Mouse (Mus musculus) hindbrain, postnatal 0 days (tissue): ENCODE data around the gene Tmem106c. TPM values are rescaled to one million over a fixed set of nuclear protein-coding genes. Genes with fewer than 3 reads are reported as not detected.

Experiments used
- ATAC-seq: fragments of 200-750 bp; cut with Nextera tagmentation; 2 replicates; pipeline ENCODE4 v1.8.0; 2017; ENCODE audit warnings: mild to moderate bottlenecking, moderate TSS enrichment, moderate library complexity
- DNase-seq: peaks from one replicate; pipeline ENCODE4 v3.0.0-alpha.2; 2015; ENCODE audit warnings: low spot score
- H3K27ac ChIP-seq: fragments of 300-500 bp; sonication (generic); 2 replicates; pipeline ENCODE4 v1.5.1; 2014; ENCODE audit warnings: mild to moderate bottlenecking
- H3K27me3 ChIP-seq: fragments of 300-500 bp; sonication (generic); 2 replicates; pipeline ENCODE4 v1.6.1; 2014; ENCODE audit warnings: low read length, mixed read lengths; ENCODE audit not compliant: insufficient read depth
- H3K36me3 ChIP-seq: fragments of 300-500 bp; sonication (generic); 2 replicates; pipeline ENCODE4 v1.6.1; 2014; ENCODE audit warnings: low read length, mixed read lengths; ENCODE audit not compliant: insufficient read depth
- H3K4me1 ChIP-seq: fragments of 300-500 bp; sonication (generic); 2 replicates; pipeline ENCODE4 v1.6.1; 2014; ENCODE audit warnings: antibody characterized with exemption, low read length, mixed read lengths; ENCODE audit not compliant: insufficient read depth
- H3K4me2 ChIP-seq: fragments of 300-500 bp; sonication (generic); 2 replicates; pipeline ENCODE4 v1.6.1; 2014; ENCODE audit warnings: low read depth, mild to moderate bottlenecking, low read length, moderate library complexity, mixed read lengths
- H3K4me3 ChIP-seq: fragments of 300-500 bp; sonication (generic); 2 replicates; pipeline ENCODE4 v1.5.1; 2014; ENCODE audit warnings: low read length
- H3K9ac ChIP-seq: fragments of 300-500 bp; sonication (generic); replicated peaks from 2 replicates; pipeline ENCODE4 v1.6.1; 2014; ENCODE audit warnings: mild to moderate bottlenecking, low read length, moderate library complexity, mixed read lengths
- H3K9me3 ChIP-seq: fragments of 300-500 bp; sonication (generic); 2 replicates; pipeline ENCODE4 v1.6.1; 2016; ENCODE audit warnings: low read length, mixed read lengths
- CTCF ChIP-seq: IDR thresholded peaks from 2 replicates; pipeline ENCODE4 v1.5.1; 2016; ENCODE audit warnings: antibody characterized with exemption, control low read depth, low read depth
- WGBS: fragments of 180-500 bp; shearing (Covaris S2); extraction: QIAGEN DNeasy Blood & Tissue Kit; methylation state at CpG from one replicate; pipeline ENCODE4 v1.1.7; 2014; 5-methylcytosine and 5-hydroxymethylcytosine counted together
- polyA plus RNA-seq: library from polyadenylated mRNA; unstranded; fragments of >200 nt; fragmentation: Nextera tagmentation; extraction: Ambion mirVana; gene quantifications from 2 replicates; pipeline ENCODE4 v1.2.1, GENCODE M21; 2015
- total RNA-seq: library from RNA; depleted of rRNA; stranded (reverse); fragments of >200 nt; gene quantifications from 2 replicates; pipeline ENCODE4 v1.2.3, GENCODE M21; 2014

Tmem106c gene
- total and polyA plus RNA-seq, 2 experiments from 2014 or later = 53.7 to 55.9 TPM

- H3K4me2 ChIP-seq = no peak overlapping the region
These were observed 32.8 kb downstream of the Tmem106c start for GRCm38 (mm10) chr15:97996716-97997256.

DNA sequence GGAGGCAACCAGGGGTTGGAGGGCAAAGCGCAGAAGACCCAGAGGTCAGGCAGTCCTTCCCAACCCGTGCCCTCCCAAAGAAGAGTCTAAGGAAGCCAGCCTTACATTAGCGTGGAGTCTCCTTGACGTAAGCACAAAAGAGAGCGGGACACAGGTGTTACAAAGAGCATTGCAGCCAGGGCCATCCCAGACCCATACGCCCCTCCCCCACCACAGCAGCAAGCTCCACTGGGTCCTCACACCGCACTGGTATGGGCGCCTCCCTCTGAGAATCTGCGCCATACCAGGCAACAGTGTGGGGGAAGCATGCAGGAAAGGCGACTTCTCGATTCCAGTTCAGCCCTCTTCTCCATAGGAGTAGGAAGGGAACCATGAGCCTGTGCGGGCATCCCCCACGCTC lies 35.5 kb downstream of the Tmem106c start:
- Histone ChIP-seq H3K27me3 (peaks cover 40% of the 10 kb centered on the region; the same call in 1 of the 2 replicates), H3K4me3 (no peak overlapping the region), H3K9me3 (no peaks in the 10 kb centered on the region), H3K36me3 (no peaks in the 10 kb centered on the region), H3K9ac (no peak overlapping the region), H3K4me2 (no peak overlapping the region), H3K27ac (no peak overlapping the region), H3K4me1 (peaks cover 41% of the 10 kb centered on the region)
- DNase-seq (no peak), ATAC-seq (no peak)
- 44% methylated on average over 13 of the region's 13 CpGs for WGBS
- no peak for TF ChIP-seq CTCF

More at GRCm38 (mm10) chr15:97996716-97997256, 32.8 kb downstream of the Tmem106c start:
- Histone ChIP-seq H3K36me3 (no peaks in the 10 kb centered on the region), H3K27me3 (0 out of 2 replicates have a peak, but pooled peaks cover 18% of the 10 kb centered on the region), H3K4me3 (no peak overlapping the region), H3K27ac (0 out of 2 replicates have a peak overlapping the region, but pooled peaks have one; percentile 20), H3K9ac (no peak overlapping the region), H3K4me1 (peaks cover 42% of the 10 kb centered on the region), H3K9me3 (no peaks in the 10 kb centered on the region)
- peak; percentile 87 for DNase-seq
- 34% methylated on average over 13 of the region's 13 CpGs for WGBS
- peak; percentile 50 for ATAC-seq
- no peak; the same call in 1 of the 2 replicates for TF ChIP-seq CTCF

- Histone ChIP-seq H3K9me3 (no peaks in the 10 kb centered on the region), H3K4me3 (no peak overlapping the region), H3K27me3 (peaks cover 41% of the 10 kb centered on the region), H3K4me2 (no peak overlapping the region), H3K9ac (no peak overlapping the region), H3K27ac (no peak overlapping the region), H3K36me3 (no peaks in the 10 kb centered on the region), H3K4me1 (peaks cover 46% of the 10 kb centered on the region)
- WGBS = 21% methylated on average over 7 of the region's 7 CpGs
- no peak for DNase-seq
- peak; percentile 17; the same call in 1 of the 2 replicates for TF ChIP-seq CTCF
- ATAC-seq = no peak
These were observed 36.0 kb downstream of the Tmem106c start for GRCm38 (mm10) chr15:97999991-98000390.

GRCm38 (mm10) chr15:98001321-98002112 lies 37.5 kb downstream of the Tmem106c start:
- Histone ChIP-seq H3K4me1 (peaks cover 39% of the 10 kb centered on the region), H3K4me3 (peak overlapping the region; percentile 31), H3K36me3 (no peaks in the 10 kb centered on the region), H3K27ac (peak overlapping the region; percentile 45), H3K27me3 (peaks cover 48% of the 10 kb centered on the region), H3K9me3 (no peaks in the 10 kb centered on the region), H3K9ac (peak overlapping the region; percentile 47), H3K4me2 (peak overlapping the region; percentile 61)
- DNase-seq (peak; percentile 43), ATAC-seq (peak; percentile 19; the same call in 1 of the 2 replicates)
- peak; percentile 20; the same call in 1 of the 2 replicates for TF ChIP-seq CTCF
- 3% methylated on average over 37 of the region's 37 CpGs for WGBS

DNA sequence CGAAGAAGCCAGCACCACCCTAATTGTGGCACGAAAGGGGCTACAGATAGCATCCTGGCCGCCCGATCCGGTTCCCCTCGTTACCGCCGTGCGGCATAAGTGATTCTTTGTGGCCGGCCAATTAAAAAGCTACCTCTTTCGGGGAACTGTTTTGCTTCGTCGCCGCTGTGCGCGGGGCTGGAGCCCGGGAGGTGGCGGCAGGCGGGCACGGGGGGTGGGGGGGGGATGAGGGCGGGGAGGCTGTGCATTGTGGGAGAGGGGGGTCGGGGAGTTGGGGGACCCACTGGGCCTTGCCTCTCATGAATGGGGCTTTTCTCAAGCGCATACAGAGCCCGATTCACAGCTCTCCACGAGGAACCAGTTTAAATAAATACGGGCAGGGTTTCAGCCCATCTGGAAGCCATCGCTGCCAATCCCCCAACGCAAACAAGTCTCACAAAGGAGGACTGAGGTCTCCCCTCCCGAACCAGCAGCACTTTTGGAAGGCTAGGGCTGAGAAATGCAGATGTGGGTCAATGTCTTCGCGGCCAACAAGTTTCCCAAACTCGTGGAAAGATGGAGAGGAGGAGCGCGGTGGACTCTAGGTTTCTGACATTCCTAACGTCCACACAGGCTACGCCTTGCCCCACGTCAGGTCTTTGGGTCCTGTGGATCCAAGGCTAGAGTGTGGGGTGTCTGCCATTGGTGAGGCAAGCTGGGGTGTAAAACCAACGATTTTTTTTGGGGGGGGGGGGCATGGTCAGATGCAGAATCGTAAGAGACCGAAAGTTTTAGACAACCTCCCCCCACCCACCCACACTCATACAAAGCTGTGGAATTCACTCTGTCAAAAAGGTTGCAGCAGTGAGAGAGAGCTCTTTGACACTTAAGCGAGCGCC lies 38.4 kb downstream of the Tmem106c start:
- DNase-seq = peak; percentile 64
- H3K36me3 ChIP-seq = no peaks in the 10 kb centered on the region
- peak overlapping the region; percentile 47 for H3K9ac ChIP-seq
- H3K4me3 ChIP-seq = peak overlapping the region; percentile 31
- ATAC-seq = peak; percentile 61
- no peaks in the 10 kb centered on the region for H3K9me3 ChIP-seq
- peak overlapping the region; percentile 61 for H3K4me2 ChIP-seq
- under 1% methylated on average over 38 of the region's 42 CpGs for WGBS
- TF ChIP-seq CTCF = no peak
- peaks cover 48% of the 10 kb centered on the region for H3K27me3 ChIP-seq
- H3K4me1 ChIP-seq = peaks cover 35% of the 10 kb centered on the region
- peak overlapping the region; percentile 45 for H3K27ac ChIP-seq
